Mouse (Mus musculus): ENCODE results near the gene Snx9.

DNA sequence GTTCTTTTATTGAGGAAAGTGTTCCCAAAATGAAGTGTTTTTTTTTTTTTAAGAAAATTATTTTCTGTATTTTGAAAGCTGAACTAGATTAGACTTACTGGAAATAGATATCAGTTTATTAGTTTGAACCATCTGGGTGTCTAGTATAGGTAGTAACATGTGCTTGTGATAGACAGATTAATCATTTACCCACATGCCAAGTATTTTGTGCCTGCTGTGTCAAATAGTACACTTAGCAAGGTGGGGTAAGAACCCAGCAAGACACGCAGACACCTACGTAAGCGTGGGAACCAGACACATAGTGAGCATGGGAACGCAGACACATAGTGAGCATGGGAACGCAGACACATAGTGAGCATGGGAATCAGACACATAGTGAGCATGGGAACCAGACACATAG lies 22.6 kb downstream of the Snx9 start:
- TF ChIP-seq GATA1 (IDR thresholded peaks at IDR 0.05; ENCODE audit: low read length) = no peak
- TF ChIP-seq TAL1 (IDR thresholded peaks at IDR 0.05; ENCODE audit: low read length) = no peak

Data from erythroblast, embryonic 14.5 days (primary cell).